Mouse (Mus musculus): ENCODE measurements around the gene Coq7.

- no peak for TF ChIP-seq CTCF (IDR thresholded peaks at IDR 0.05; ENCODE audit: extremely low read depth, insufficient read depth, insufficient read length, insufficient replicate concordance)
- no peak for TF ChIP-seq POLR2A (IDR thresholded peaks at IDR 0.05; ENCODE audit: low read depth, low read length)
Measured at GRCm38 (mm10) chr7:118482001-118482400, 51.2 kb downstream of the Coq7 start.

Data from spleen, adult 2 months (tissue).